Mouse (Mus musculus): ENCODE data around the gene Trabd2b.

GRCm38 (mm10) chr4:114453101-114453500 lies 46.6 kb downstream of the Trabd2b start:
- TF ChIP-seq CTCF (IDR thresholded peaks at IDR 0.05; ENCODE audit: low read depth) (no peak), EP300 (IDR thresholded peaks at IDR 0.05; ENCODE audit: low read depth) (no peak)

Data from heart, postnatal 0 days (tissue).